Mouse (Mus musculus): ENCODE results near the gene Trim24.

The Trim24 gene

GRCm38 (mm10) chr6:37863961-37864730 lies 6.5 kb upstream of the Trim24 start:
- no peak for DNase-seq (ENCODE audit: low spot score)

DNA sequence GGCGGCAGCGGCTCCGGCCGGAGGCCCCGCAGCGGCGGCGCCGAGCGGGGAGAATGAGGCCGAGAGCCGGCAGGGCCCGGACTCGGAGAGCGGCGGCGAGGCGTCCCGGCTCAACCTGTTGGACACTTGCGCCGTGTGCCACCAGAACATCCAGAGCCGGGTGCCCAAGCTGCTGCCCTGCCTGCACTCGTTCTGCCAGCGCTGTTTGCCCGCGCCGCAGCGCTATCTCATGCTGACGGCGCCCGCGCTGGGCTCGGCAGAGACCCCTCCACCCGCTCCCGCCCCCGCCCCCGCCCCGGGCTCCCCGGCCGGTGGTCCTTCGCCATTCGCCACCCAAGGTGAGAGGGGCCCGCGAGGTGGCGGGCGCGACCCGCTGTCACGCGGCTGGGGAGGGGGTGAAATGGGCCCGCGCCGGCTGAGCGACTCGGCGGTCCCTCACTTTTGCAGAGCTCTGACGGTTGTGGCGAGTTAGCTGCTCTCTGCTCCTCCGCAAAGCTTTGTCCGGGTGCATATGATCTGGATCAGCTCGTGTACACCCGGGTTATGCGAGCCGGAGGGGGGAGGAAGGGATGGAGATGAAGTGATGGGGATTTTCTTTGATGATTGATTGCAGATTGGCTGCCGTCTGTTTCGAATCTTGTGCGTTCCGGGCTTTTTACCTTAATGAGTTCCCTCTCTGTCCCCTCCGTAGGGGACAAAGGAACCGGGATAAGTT lies 683 bp downstream of the Trim24 start:
- DNase-seq (ENCODE audit: low spot score): peak; percentile 55

GRCm38 (mm10) chr6:37872861-37873260 lies 2.2 kb downstream of the Trim24 start:
- DNase-seq (ENCODE audit: low spot score): no peak

GRCm38 (mm10) chr6:37873731-37874130 lies 3.1 kb downstream of the Trim24 start:
- no peak for DNase-seq (ENCODE audit: low spot score)

- no peak for DNase-seq (ENCODE audit: low spot score)
Measured at GRCm38 (mm10) chr6:37878206-37878605, 7.6 kb downstream of the Trim24 start.

DNA sequence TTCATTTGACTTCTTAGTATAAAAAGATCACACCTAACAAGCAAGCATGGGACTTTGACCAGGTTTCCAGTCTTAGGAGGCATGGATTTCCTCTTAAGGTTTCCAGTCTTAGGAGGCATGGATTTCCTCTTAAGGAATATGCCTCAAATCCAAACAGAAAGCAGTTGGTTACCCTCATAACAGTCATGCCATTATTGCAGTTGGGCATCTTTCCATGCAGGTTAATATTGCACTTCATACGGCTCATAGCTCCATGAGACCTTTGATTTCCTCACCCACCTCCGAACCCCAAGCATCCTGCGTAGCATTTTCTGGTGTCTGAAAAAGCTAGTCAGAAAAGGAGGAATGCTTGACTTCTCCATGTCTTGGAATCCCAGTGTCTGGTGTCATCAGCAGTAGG lies 10.0 kb downstream of the Trim24 start:
- DNase-seq (ENCODE audit: low spot score): no peak

DNA sequence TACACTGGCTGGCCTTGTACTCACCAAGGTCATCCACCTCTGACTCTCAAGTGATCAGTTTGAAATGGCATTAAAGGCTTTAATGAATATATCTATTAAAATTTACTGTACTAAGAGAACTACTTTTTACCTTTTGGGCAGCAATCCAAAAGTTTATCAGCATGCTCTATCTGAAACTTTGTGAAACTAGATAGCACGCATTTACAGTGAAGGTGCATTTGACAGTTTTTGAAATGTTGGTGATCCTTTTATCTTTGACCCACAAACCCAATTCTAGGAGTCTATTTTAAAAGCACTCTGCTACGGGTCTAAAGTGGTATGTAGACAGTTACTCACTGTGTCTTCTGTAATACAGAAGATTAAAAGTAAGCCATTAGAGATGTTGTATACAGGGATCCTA lies 23.0 kb downstream of the Trim24 start:
- no peak for DNase-seq (ENCODE audit: low spot score)

DNA sequence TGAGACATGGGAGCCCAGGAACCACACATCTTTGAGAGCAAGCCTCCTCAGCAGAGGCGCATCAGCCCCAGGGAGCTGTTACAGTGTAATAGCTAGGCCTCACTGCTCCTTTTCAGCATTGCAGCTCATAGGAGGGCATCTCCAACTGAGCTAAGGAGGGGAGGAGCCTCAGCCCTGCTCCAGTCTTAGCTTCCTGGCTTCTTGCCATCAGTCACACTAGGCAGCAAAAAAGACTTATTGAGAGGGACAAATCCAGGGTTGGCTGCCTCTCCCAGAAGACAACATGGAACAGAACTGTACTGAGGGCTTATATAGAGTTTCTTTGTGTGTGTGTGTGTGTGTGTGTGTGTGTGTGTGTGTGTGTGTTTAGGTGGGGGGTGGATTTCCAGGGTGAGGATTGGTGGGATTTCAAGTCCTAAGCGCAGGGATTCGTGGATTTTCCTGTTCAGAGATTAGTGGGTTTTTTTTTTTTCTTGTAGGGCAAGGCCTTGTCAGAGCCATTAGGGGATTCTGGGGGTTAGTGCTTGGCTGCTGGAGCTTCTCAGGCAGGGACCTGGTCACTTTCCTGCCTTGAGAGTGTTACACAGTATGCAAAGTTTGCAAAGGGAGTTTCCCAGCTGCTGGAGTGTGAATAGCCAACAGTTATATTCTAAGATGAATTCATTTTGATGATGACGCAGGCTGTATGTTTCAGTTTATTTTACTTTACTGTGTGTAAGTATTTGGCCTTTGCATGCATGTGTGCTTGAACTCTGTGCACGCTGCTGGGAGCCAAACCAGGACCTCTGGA lies 25.2 kb downstream of the Trim24 start:
- DNase-seq (ENCODE audit: low spot score): no peak

- no peak for DNase-seq (ENCODE audit: low spot score)
Measured at GRCm38 (mm10) chr6:37900221-37900620, 29.6 kb downstream of the Trim24 start.

- DNase-seq (ENCODE audit: low spot score): no peak
Measured at GRCm38 (mm10) chr6:37901791-37902190, 31.2 kb downstream of the Trim24 start.

- DNase-seq (ENCODE audit: low spot score): no peak
Measured at GRCm38 (mm10) chr6:37903810-37904209, 33.2 kb downstream of the Trim24 start.

- no peak for DNase-seq (ENCODE audit: low spot score)
Measured at GRCm38 (mm10) chr6:37913525-37913924, 42.9 kb downstream of the Trim24 start.

- DNase-seq (ENCODE audit: low spot score): no peak
Measured at GRCm38 (mm10) chr6:37925104-37925503, 54.5 kb downstream of the Trim24 start.

GRCm38 (mm10) chr6:37926751-37927150 lies 56.1 kb downstream of the Trim24 start:
- DNase-seq (ENCODE audit: low spot score): no peak

DNA sequence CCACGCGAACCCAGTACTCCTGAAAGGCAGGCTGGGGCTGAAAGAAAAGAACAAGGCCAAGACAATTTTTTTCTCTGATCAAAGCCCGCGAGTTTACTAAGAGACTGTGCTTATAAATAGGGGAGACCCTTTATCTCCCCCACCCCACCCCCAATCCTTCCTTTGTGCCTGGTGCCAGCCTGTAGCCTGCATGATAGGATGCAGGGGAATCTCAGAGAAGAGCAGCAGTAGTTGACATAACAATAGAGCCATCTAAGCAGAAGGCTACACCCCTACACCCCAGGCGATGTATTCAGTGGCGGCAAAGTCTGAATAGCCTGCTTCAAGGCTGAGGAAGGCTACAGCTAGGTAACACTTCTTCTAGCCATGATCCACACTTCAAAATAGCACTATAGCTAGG lies 65.9 kb downstream of the Trim24 start:
- no peak for DNase-seq (ENCODE audit: low spot score)

GRCm38 (mm10) chr6:37951306-37951705 lies 80.7 kb downstream of the Trim24 start:
- no peak for DNase-seq (ENCODE audit: low spot score)

DNA sequence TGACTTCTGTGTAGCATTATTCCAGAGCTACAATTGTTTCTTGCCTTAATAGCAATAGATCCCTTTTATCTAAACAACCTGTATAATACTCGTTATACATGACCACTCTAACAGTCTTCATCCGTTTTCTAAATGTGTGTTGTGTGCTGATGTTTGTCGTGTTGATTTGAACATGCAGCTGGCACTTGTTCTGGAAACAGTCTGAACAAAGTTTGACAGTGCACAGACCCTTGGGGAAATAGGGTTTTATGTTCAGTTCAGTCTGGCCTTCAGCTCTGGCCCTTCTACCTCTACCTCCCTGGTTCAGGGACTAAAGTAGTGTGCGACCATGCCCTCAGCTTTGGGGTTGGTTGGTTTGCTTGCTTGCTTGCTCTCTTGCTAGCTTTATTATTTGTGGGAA lies 96.8 kb downstream of the Trim24 start:
- DNase-seq (ENCODE audit: low spot score): no peak

GRCm38 (mm10) chr6:38007459-38007858 lies 136.8 kb downstream of the Trim24 start:
- DNase-seq (ENCODE audit: low spot score): peak; percentile 5

DNA sequence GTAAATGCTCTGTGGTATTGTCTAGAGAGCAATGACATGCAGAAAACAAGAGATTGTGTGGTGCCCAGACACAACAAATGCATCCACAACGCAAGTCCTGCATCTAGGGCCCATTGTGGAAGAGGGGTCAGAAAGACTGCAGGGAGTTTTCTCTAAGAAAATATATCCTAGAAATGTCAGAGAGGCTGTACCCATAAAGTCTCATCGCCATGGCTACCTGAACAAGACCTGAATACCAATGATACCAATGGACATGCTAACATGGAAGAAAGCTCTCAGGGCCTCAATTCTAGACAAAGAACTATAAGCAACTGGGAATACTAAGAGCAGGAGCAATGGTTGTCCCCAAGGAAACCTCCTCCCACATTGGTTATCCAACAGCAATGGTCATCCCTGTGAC lies 142.2 kb downstream of the Trim24 start:
- no peak for DNase-seq (ENCODE audit: low spot score)

Measured in ovary, postnatal 36 days (tissue).